In genomic region chr11:69169313-69169712, GRCm38 (mm10) we compare ENCODE assay signal across 20 mouse cellular contexts. TPM values are rescaled to one million over a fixed set of nuclear protein-coding genes. Genes with fewer than 3 reads are reported as not detected.
A peak's percentile ranks its signal among the peaks of the same experiment; 100 is the strongest.
DNase-seq lines count a peak whose midpoint lies in the region; TF ChIP-seq lines count a peak whose summit lies in the region.
"Had no signal": no experiment of that assay in that cellular context is flagged by ENCODE, and none has a peak within 500 bp of the region (broad histone marks: within the 10 kb centered on the region; RNA-seq: fewer than 3 reads in every experiment).

No protein-coding gene starts in this region.

- peak; percentile 90 for DNase-seq in heart, adult 11 months
- DNase-seq in heart, adult 9 months (ENCODE audit: low spot score in 2 of 2): no peak
- DNase-seq in left cerebral cortex, adult 2 months (ENCODE audit: extremely low spot score in 1 of 2, low spot score in 2 of 2): peak; percentile 27 to 72
- no peak for DNase-seq in left cerebral cortex, postnatal 10 days (ENCODE audit: extremely low spot score in 1 of 2, low spot score in 2 of 2)
- peak; percentile 41 for DNase-seq in layer of hippocampus, adult 9-11 months
- DNase-seq in right cerebral cortex, postnatal 14 days: peak; percentile 40
- no peak for DNase-seq in spleen, adult 18-20 months
- DNase-seq: cerebellum, adult 8-10 months; gastrocnemius, postnatal 14 days; kidney, adult 2 months; kidney, postnatal 10 days had no signal

- H3K4me3 ChIP-seq in left cerebral cortex, adult 2 months: no peak overlapping the region
- H3K4me3 ChIP-seq: embryonic facial prominence, embryonic 13.5 days; forebrain, embryonic 15.5 days; heart, adult 2 months; limb, embryonic 15.5 days; liver, embryonic 15.5 days; midbrain, embryonic 13.5 days; neural tube, embryonic 12.5 days had no signal

- H3K27ac ChIP-seq in left cerebral cortex, adult 2 months: no peak overlapping the region
- H3K27ac ChIP-seq: embryonic facial prominence, embryonic 13.5 days; forebrain, embryonic 15.5 days; heart, adult 2 months; limb, embryonic 15.5 days; liver, embryonic 15.5 days; midbrain, embryonic 13.5 days; neural tube, embryonic 12.5 days had no signal

- TF ChIP-seq CTCF in left cerebral cortex, adult 2 months (IDR thresholded peaks at IDR 0.05): no peak

- intact Hi-C loops in left cerebral cortex, adult 2 months (cut with DNase I): no loop called here
- intact Hi-C loops in left cerebral cortex, postnatal 10 days (cut with DNase I): no loop called here

RNA-seq across cellular contexts. Expression of gene Alox12b, which starts 12.5 kb away (rescaled TPM):
- 1 to 10 TPM; 8.7 to 9.8 TPM for total RNA-seq in left cerebral cortex, adult 2 months (2021)
- total RNA-seq in left cerebral cortex, postnatal 10 days (2021): under 1 TPM; 0.45 to 0.69 TPM
- total RNA-seq: adrenal gland, postnatal 4 days; gastrocnemius, postnatal 14 days; heart, adult 2 months; megakaryocyte progenitor cell, adult 5-6 weeks had no signal

RNA-seq across cellular contexts. Expression of gene Alox8, which starts 28.3 kb away (rescaled TPM):
- 1 to 10 TPM; 6.1 to 6.4 TPM for total RNA-seq in left cerebral cortex, adult 2 months (2021)
- 1 to 10 TPM; 3.5 to 3.6 TPM for total RNA-seq in left cerebral cortex, postnatal 10 days (2021)
- total RNA-seq: gastrocnemius, postnatal 14 days had no signal

RNA-seq across cellular contexts. Expression of gene Aloxe3, which starts 43.6 kb away (rescaled TPM):
- total RNA-seq in left cerebral cortex, adult 2 months (2021): 1 to 10 TPM; 6.5 TPM
- total RNA-seq in left cerebral cortex, postnatal 10 days (2021): 1 to 10 TPM; 8.6 to 10.0 TPM
- total RNA-seq: gastrocnemius, postnatal 14 days; megakaryocyte progenitor cell, adult 5-6 weeks had no signal

RNA-seq across cellular contexts. Expression of gene 9130213A22Rik, which starts 46.9 kb away (rescaled TPM):
- 1 to 10 TPM; 1.3 to 1.4 TPM for total RNA-seq in left cerebral cortex, adult 2 months (2021)
- under 1 TPM; 0.51 to 0.64 TPM for total RNA-seq in left cerebral cortex, postnatal 10 days (2021)
- total RNA-seq: megakaryocyte progenitor cell, adult 5-6 weeks had no signal

RNA-seq across cellular contexts. Expression of gene Hes7, which starts 49.1 kb away (rescaled TPM):
- under 1 TPM; 0.57 to 0.82 TPM for total RNA-seq in left cerebral cortex, adult 2 months (2021)
- under 1 TPM; 0.57 to 0.73 TPM for total RNA-seq in left cerebral cortex, postnatal 10 days (2021)
- total RNA-seq: megakaryocyte progenitor cell, adult 5-6 weeks had no signal

Comparison
In these comparisons a context has a peak if more than half of its experiments do, and no peak if none do; other contexts are left out.
1. DNase-seq: peak in heart, adult 11 months (single experiment), left cerebral cortex, adult 2 months (2 of 2), layer of hippocampus, adult 9-11 months (single experiment) and right cerebral cortex, postnatal 14 days (single experiment); none in heart, adult 9 months (0 of 2), left cerebral cortex, postnatal 10 days (0 of 2) and spleen, adult 18-20 months (0 of 2).
2. RNA of gene Alox12b, which starts 12.5 kb away (total RNA-seq): 8.7 to 9.8 TPM in left cerebral cortex, adult 2 months; 0.45 to 0.69 TPM in left cerebral cortex, postnatal 10 days; every median in the first group is over 4 times any median in the second.